Mouse (Mus musculus): ENCODE measurements around the gene Col15a1.

- TF ChIP-seq POLR2A (IDR thresholded peaks at IDR 0.05; ENCODE audit: insufficient read length, low read depth) (no peak), POLR2AphosphoS2 (IDR thresholded peaks at IDR 0.05; ENCODE audit: insufficient read length, low read depth) (no peak), TCF3 (IDR thresholded peaks at IDR 0.05; ENCODE audit: insufficient read length, low read depth) (no peak), MYOG (IDR thresholded peaks at IDR 0.05; ENCODE audit: control insufficient read depth in 1 of 3, insufficient read depth in 1 of 3, insufficient read length in 2 of 3, low read depth in 2 of 3) (no peak)
Measured at GRCm38 (mm10) chr4:47230498-47230897, 22.5 kb downstream of the Col15a1 start.

Measured in myocyte (in vitro differentiated cells).